Mouse (Mus musculus): ENCODE data around the gene Alb. TPM values are rescaled to one million over a fixed set of nuclear protein-coding genes. Genes with fewer than 3 reads are reported as not detected.

Alb gene
- polyA plus RNA-seq, 1 experiment: 0.75 TPM

DNA sequence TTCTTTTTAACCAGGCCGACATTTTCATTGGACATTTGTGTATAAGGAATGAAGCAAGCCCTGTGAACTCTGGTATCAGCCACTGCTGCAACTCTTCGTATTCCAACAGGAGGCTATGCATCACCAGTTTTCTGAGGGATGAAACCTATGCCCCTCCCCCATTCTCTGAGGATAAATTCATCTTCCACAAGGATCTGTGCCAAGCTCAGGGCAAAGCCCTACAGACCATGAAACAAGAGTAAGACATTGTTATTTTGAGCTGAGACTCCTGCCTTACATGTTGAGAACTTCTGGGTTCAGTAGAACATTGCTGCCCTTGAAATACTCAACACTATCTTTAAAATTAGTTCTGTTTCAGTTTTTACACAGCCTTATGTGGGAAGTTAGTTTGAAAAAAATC lies 45.8 kb downstream of the Alb start:
- H3K9me3 ChIP-seq (ENCODE audit: control insufficient read depth, low read length): no peaks in the 10 kb centered on the region
- H3K36me3 ChIP-seq (ENCODE audit: control insufficient read depth): peaks cover 3% of the 10 kb centered on the region; the same call in 1 of the 2 replicates
- H3K27me3 ChIP-seq (ENCODE audit: control insufficient read depth): no peaks in the 10 kb centered on the region
- H3K4me1 ChIP-seq (ENCODE audit: control insufficient read depth): no peaks in the 10 kb centered on the region
- H3K4me3 ChIP-seq (replicated peaks): no peak overlapping the region
- TF ChIP-seq TAL1 (IDR thresholded peaks at IDR 0.05; ENCODE audit: low read length) (no peak), GATA1 (IDR thresholded peaks at IDR 0.05; ENCODE audit: low read length) (no peak)

DNA sequence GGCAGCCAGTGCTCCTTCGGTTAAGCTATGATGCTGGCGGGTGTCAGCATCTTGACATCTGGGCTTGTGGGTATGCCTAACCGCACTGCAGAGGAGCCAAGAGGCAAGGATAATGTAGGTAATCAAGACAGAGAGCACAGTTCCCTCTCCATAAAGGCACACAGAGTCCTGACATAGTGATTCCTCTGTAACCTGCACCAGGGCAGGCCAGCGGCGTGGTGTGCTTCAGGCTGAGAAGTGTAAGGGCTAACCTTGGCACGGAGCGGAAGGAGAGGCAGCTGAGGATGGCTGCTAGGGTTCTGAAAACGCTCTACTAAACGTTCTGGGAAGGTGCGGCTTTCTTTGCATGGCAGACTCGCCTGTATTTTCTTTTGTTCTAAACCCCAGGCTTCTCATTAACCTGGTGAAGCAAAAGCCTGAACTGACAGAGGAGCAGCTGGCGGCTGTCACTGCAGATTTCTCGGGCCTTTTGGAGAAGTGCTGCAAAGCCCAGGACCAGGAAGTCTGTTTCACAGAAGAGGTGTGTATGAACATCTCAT lies 46.8 kb downstream of the Alb start:
- no peak overlapping the region for H3K4me3 ChIP-seq (replicated peaks)
- no peak for TF ChIP-seq TAL1 (IDR thresholded peaks at IDR 0.05; ENCODE audit: low read length)
- no peak for TF ChIP-seq GATA1 (IDR thresholded peaks at IDR 0.05; ENCODE audit: low read length)
- H3K9me3 ChIP-seq (ENCODE audit: control insufficient read depth, low read length): no peaks in the 10 kb centered on the region
- peaks cover 3% of the 10 kb centered on the region; the same call in 1 of the 2 replicates for H3K36me3 ChIP-seq (ENCODE audit: control insufficient read depth)
- H3K27me3 ChIP-seq (ENCODE audit: control insufficient read depth): no peaks in the 10 kb centered on the region
- H3K4me1 ChIP-seq (ENCODE audit: control insufficient read depth): no peaks in the 10 kb centered on the region

GRCm38 (mm10) chr5:90509828-90510592 lies 49.3 kb downstream of the Alb start:
- TF ChIP-seq TAL1 (IDR thresholded peaks at IDR 0.05; ENCODE audit: low read length) (no peak), GATA1 (IDR thresholded peaks at IDR 0.05; ENCODE audit: low read length) (no peak)
- peaks cover 3% of the 10 kb centered on the region; the same call in 1 of the 2 replicates for H3K36me3 ChIP-seq (ENCODE audit: control insufficient read depth)

GRCm38 (mm10) chr5:90512288-90512955 lies 51.7 kb downstream of the Alb start:
- H3K9me3 ChIP-seq (ENCODE audit: control insufficient read depth, low read length): no peaks in the 10 kb centered on the region

More at GRCm38 (mm10) chr5:90509828-90510592, 49.3 kb downstream of the Alb start:
- Histone ChIP-seq H3K4me1 (ENCODE audit: control insufficient read depth) (no peaks in the 10 kb centered on the region), H3K27me3 (ENCODE audit: control insufficient read depth) (no peaks in the 10 kb centered on the region), H3K9me3 (ENCODE audit: control insufficient read depth, low read length) (no peaks in the 10 kb centered on the region), H3K4me3 (replicated peaks) (no peak overlapping the region)

DNA sequence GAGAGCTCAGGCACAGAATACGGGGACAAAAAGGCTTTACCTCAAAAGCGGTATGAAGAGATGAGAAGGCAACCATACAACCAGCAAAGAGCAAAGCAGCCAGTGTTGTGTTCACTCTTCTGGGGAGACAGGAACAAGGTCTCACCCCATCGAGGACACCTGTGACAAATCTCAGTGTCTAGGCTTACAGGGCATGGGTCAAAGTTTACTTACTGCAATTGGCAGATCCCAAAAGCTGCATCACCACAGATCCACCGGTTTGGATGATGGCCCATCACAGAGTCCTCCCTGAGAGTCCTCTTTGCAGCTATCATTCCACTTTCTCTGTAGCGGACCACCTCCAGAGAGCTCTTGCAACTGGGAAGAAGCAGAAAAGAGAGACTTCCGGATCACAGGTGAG lies 54.9 kb downstream of the Alb start:
- TF ChIP-seq GATA1 (IDR thresholded peaks at IDR 0.05; ENCODE audit: low read length) (no peak), TAL1 (IDR thresholded peaks at IDR 0.05; ENCODE audit: low read length) (no peak)
- no peaks in the 10 kb centered on the region for H3K36me3 ChIP-seq (ENCODE audit: control insufficient read depth)

More at GRCm38 (mm10) chr5:90512288-90512955, 51.7 kb downstream of the Alb start:
- TF ChIP-seq TAL1 (IDR thresholded peaks at IDR 0.05; ENCODE audit: low read length): no peak
- no peak for TF ChIP-seq GATA1 (IDR thresholded peaks at IDR 0.05; ENCODE audit: low read length)
- Histone ChIP-seq H3K4me1 (ENCODE audit: control insufficient read depth) (no peaks in the 10 kb centered on the region), H3K27me3 (ENCODE audit: control insufficient read depth) (no peaks in the 10 kb centered on the region), H3K4me3 (replicated peaks) (no peak overlapping the region), H3K36me3 (ENCODE audit: control insufficient read depth) (peaks cover under 1% of the 10 kb centered on the region; the same call in 1 of the 2 replicates)

DNA sequence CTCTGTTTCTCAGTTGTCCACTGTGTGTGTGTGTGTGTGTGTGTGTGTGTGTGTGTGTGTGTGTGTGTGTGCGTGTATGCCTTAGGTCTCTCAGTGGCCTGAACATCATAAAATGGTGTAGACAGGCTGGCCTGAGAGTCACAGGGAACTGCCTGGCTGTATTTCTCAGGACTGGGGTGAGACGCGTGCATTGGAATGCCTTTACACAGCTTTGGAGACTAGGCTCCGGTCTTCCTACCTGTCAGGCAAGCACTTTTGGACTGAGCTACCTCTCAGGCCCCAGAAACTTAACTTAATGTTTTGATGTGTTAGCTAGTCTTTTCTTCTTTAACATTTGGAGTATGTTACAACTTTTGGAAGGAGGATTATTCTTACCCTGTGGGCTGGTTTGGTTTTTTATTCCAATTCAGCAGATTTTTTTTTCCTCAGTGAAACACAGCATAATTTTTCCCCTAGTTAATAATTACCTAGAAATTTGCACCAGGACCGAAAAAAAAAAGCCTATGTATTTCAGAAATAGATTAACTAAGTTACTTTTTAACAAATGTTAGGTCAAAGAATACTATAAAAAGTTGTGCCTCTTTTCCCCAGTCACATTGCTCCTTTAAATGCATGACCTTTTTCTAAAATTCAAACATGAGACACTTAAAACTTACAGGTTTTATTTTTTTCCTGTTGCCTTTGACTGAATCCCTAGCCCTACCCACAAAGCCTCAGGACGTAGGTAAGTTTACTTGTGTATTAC lies 57.8 kb downstream of the Alb start, which contains the start of gene Afm:
Gene Afm (plus strand): TSS at position 577 of the 745 bp plus-strand sequence.
- no peaks in the 10 kb centered on the region for H3K9me3 ChIP-seq (ENCODE audit: control insufficient read depth, low read length)
- no peaks in the 10 kb centered on the region; the same call in 1 of the 2 replicates for H3K36me3 ChIP-seq (ENCODE audit: control insufficient read depth)
- H3K4me3 ChIP-seq (replicated peaks): no peak within 1 kb of the TSS
- no peaks in the 10 kb centered on the region for H3K27me3 ChIP-seq (ENCODE audit: control insufficient read depth)
- TF ChIP-seq TAL1 (IDR thresholded peaks at IDR 0.05; ENCODE audit: low read length): no peak
- no peak for TF ChIP-seq GATA1 (IDR thresholded peaks at IDR 0.05; ENCODE audit: low read length)
- H3K4me1 ChIP-seq (ENCODE audit: control insufficient read depth): no peaks in the 10 kb centered on the region

More for the DNA sequence above, 54.9 kb downstream of the Alb start:
- H3K27me3 ChIP-seq (ENCODE audit: control insufficient read depth): no peaks in the 10 kb centered on the region
- no peaks in the 10 kb centered on the region for H3K4me1 ChIP-seq (ENCODE audit: control insufficient read depth)
- no peaks in the 10 kb centered on the region for H3K9me3 ChIP-seq (ENCODE audit: control insufficient read depth, low read length)
- H3K4me3 ChIP-seq (replicated peaks): no peak overlapping the region

Other genes with a start within 250 kb of the Alb start
- gene Cox18, start 236.9 kb upstream of the Alb start, polyA plus RNA-seq (2012): 2.6 TPM in 2 replicates
- gene Ankrd17, start 94.3 kb upstream of the Alb start, polyA plus RNA-seq (2012): 0.48 and 0.51 TPM in 2 replicates
- 0.06 TPM in 1 of 2 replicates, not detected in the other for gene Gm9958, start 93.7 kb upstream of the Alb start, polyA plus RNA-seq (2012)
- 1.9 TPM in 2 replicates for gene Afp, start 29.8 kb downstream of the Alb start, polyA plus RNA-seq (2012)
- not detected in 2 replicates for gene Afm, start 58.0 kb downstream of the Alb start, polyA plus RNA-seq (2012)
- gene 5830473C10Rik, start 100.2 kb downstream of the Alb start, polyA plus RNA-seq (2012): not detected in 2 replicates
- gene Rassf6, start 179.8 kb downstream of the Alb start, polyA plus RNA-seq (2012): not detected in 2 replicates

Measured in erythroblast, embryonic 14.5 days (primary cell).